Mouse (Mus musculus) lung, postnatal 0 days (tissue): ENCODE data around the gene Nat8f6.
"Not testable (repeated sequence)": the region's sequence is repeated elsewhere in the genome, so short reads cannot be mapped to it uniquely, and the experiment has no call there.

Experiments used
- CTCF ChIP-seq: IDR thresholded peaks from 2 replicates; pipeline ENCODE4 v1.5.1; 2016; ENCODE audit warnings: antibody characterized with exemption, mild to moderate bottlenecking
- EP300 ChIP-seq: IDR thresholded peaks from 2 replicates; pipeline ENCODE4 v1.6.1; 2016; ENCODE audit warnings: antibody characterized with exemption, mild to moderate bottlenecking, control low read depth

DNA sequence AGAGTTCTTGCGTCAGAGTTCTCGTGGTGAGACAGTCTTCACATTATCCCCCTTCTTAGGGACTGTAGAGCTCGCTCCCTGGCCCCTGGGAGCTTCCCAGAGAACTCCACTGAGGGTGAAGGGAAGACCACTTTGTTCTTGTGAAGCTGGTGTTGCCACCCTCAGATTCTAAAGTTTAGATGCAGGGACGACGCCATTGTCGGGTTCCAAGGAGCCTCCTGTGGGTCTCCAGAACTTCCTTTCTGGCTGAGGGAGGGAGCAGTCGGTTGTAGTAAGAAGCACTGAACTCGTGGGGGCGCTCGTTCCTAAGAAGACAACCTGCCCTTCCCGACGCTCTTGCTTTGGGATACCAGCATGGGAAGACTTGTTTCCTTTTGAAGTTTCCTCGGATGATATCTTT, 55.2 kb downstream of the Nat8f6 start, which contains the start of gene Nat8f3:
- TF ChIP-seq CTCF: peak; percentile 27
- not testable (repeated sequence) for TF ChIP-seq EP300
